Mouse (Mus musculus): Measurements from ENCODE around the gene Gigyf1. TPM values are rescaled to one million over a fixed set of nuclear protein-coding genes. Genes with fewer than 3 reads are reported as not detected.
A peak's percentile ranks its signal among the peaks of the same experiment; 100 is the strongest.

Gene Gigyf1
- polyA plus RNA-seq, 1 experiment from 2014 or later, result 14.0 TPM

GRCm38 (mm10) chr5:137544926-137545325, 26.6 kb downstream of the Gigyf1 start:
- Histone ChIP-seq H3K27ac (no peak overlapping the region), H3K27me3 (ENCODE audit: poor library complexity, severe bottlenecking) (no peaks in the 10 kb centered on the region), H3K9me3 (no peaks in the 10 kb centered on the region), H3K4me1 (no peaks in the 10 kb centered on the region), H3K4me3 (no peak overlapping the region), H3K36me3 (replicated peaks) (no peaks in the 10 kb centered on the region)
- 83% methylated on average over 6 of the region's 6 CpGs for WGBS
- no peak for DNase-seq (ENCODE audit: extremely low spot score, low spot score)

GRCm38 (mm10) chr5:137545596-137545995, 27.2 kb downstream of the Gigyf1 start:
- Histone ChIP-seq H3K9me3 (no peaks in the 10 kb centered on the region), H3K4me1 (no peaks in the 10 kb centered on the region), H3K27ac (no peak overlapping the region), H3K4me3 (no peak overlapping the region), H3K27me3 (ENCODE audit: poor library complexity, severe bottlenecking) (no peaks in the 10 kb centered on the region), H3K36me3 (replicated peaks) (no peaks in the 10 kb centered on the region)
- DNase-seq (ENCODE audit: extremely low spot score, low spot score), result no peak
- WGBS, result 86% methylated on average over 4 of the region's 4 CpGs

- Histone ChIP-seq H3K4me3 (no peak overlapping the region), H3K4me1 (peaks cover 11% of the 10 kb centered on the region), H3K9me3 (no peaks in the 10 kb centered on the region), H3K36me3 (replicated peaks) (no peaks in the 10 kb centered on the region), H3K27ac (no peak overlapping the region), H3K27me3 (ENCODE audit: poor library complexity, severe bottlenecking) (peaks cover 16% of the 10 kb centered on the region)
- no peak for DNase-seq (ENCODE audit: extremely low spot score, low spot score)
- 90% methylated on average over 2 of the region's 2 CpGs for WGBS
Observed at GRCm38 (mm10) chr5:137549840-137550239, 31.5 kb downstream of the Gigyf1 start.

- WGBS, result 77% methylated on average over 5 of the region's 5 CpGs
- no peak overlapping the region for H3K27ac ChIP-seq
- no peaks in the 10 kb centered on the region for H3K9me3 ChIP-seq
- H3K27me3 ChIP-seq (ENCODE audit: poor library complexity, severe bottlenecking), result peaks cover 20% of the 10 kb centered on the region
- peaks cover 11% of the 10 kb centered on the region for H3K4me1 ChIP-seq
- H3K4me3 ChIP-seq, result no peak overlapping the region
- no peaks in the 10 kb centered on the region for H3K36me3 ChIP-seq (replicated peaks)
- DNase-seq (ENCODE audit: extremely low spot score, low spot score), result no peak
Observed at GRCm38 (mm10) chr5:137551119-137551518, 32.8 kb downstream of the Gigyf1 start.

- H3K4me1 ChIP-seq, result peaks cover 11% of the 10 kb centered on the region
- H3K27me3 ChIP-seq (ENCODE audit: poor library complexity, severe bottlenecking), result peaks cover 20% of the 10 kb centered on the region
- no peak overlapping the region for H3K27ac ChIP-seq
- no peaks in the 10 kb centered on the region for H3K9me3 ChIP-seq
- peak overlapping the region; percentile 45 for H3K4me3 ChIP-seq
- no peaks in the 10 kb centered on the region for H3K36me3 ChIP-seq (replicated peaks)
- 26% methylated on average over 6 of the region's 6 CpGs for WGBS
- no peak for DNase-seq (ENCODE audit: extremely low spot score, low spot score)
Observed at GRCm38 (mm10) chr5:137553000-137553399, 34.7 kb downstream of the Gigyf1 start.

GRCm38 (mm10) chr5:137553411-137553837, 35.1 kb downstream of the Gigyf1 start, which contains the start of gene Actl6b:
Actl6b (plus strand) TSS chr5:137553517.
- Histone ChIP-seq H3K4me3 (peak within 1 kb of the TSS; percentile 45), H3K9me3 (no peaks in the 10 kb centered on the region), H3K4me1 (peaks cover 11% of the 10 kb centered on the region), H3K36me3 (replicated peaks) (no peaks in the 10 kb centered on the region), H3K27me3 (ENCODE audit: poor library complexity, severe bottlenecking) (peaks cover 20% of the 10 kb centered on the region), H3K27ac (no peak within 1 kb of the TSS)
- peak; percentile 79 for DNase-seq (ENCODE audit: extremely low spot score, low spot score)
- WGBS, result 1% methylated on average over 37 of the region's 37 CpGs

- peaks cover 20% of the 10 kb centered on the region for H3K27me3 ChIP-seq (ENCODE audit: poor library complexity, severe bottlenecking)
- H3K27ac ChIP-seq, result no peak overlapping the region
- peaks cover 11% of the 10 kb centered on the region for H3K4me1 ChIP-seq
- no peak for DNase-seq (ENCODE audit: extremely low spot score, low spot score)
- no peaks in the 10 kb centered on the region for H3K9me3 ChIP-seq
- no peaks in the 10 kb centered on the region for H3K36me3 ChIP-seq (replicated peaks)
- WGBS, result 44% methylated on average over 11 of the region's 11 CpGs
- peak overlapping the region; percentile 45 for H3K4me3 ChIP-seq
Observed at GRCm38 (mm10) chr5:137553898-137554297, 35.5 kb downstream of the Gigyf1 start.

GRCm38 (mm10) chr5:137561556-137561955, 43.2 kb downstream of the Gigyf1 start:
- 73% methylated on average over 6 of the region's 6 CpGs for WGBS
- H3K4me1 ChIP-seq, result no peaks in the 10 kb centered on the region
- no peaks in the 10 kb centered on the region for H3K27me3 ChIP-seq (ENCODE audit: poor library complexity, severe bottlenecking)
- H3K27ac ChIP-seq, result no peak overlapping the region
- H3K9me3 ChIP-seq, result no peaks in the 10 kb centered on the region
- H3K4me3 ChIP-seq, result no peak overlapping the region
- no peaks in the 10 kb centered on the region for H3K36me3 ChIP-seq (replicated peaks)
- DNase-seq (ENCODE audit: extremely low spot score, low spot score), result no peak

GRCm38 (mm10) chr5:137562965-137563364, 44.6 kb downstream of the Gigyf1 start:
- no peak overlapping the region for H3K4me3 ChIP-seq
- H3K27ac ChIP-seq, result no peak overlapping the region
- no peaks in the 10 kb centered on the region for H3K4me1 ChIP-seq
- DNase-seq (ENCODE audit: extremely low spot score, low spot score), result no peak
- WGBS, result 79% methylated on average over 10 of the region's 10 CpGs
- H3K27me3 ChIP-seq (ENCODE audit: poor library complexity, severe bottlenecking), result no peaks in the 10 kb centered on the region
- no peaks in the 10 kb centered on the region for H3K36me3 ChIP-seq (replicated peaks)
- H3K9me3 ChIP-seq, result no peaks in the 10 kb centered on the region

- no peaks in the 10 kb centered on the region for H3K36me3 ChIP-seq (replicated peaks)
- no peaks in the 10 kb centered on the region for H3K9me3 ChIP-seq
- peaks cover 11% of the 10 kb centered on the region; the same call in 1 of the 2 replicates for H3K4me1 ChIP-seq
- no peak for DNase-seq (ENCODE audit: extremely low spot score, low spot score)
- H3K27me3 ChIP-seq (ENCODE audit: poor library complexity, severe bottlenecking), result no peaks in the 10 kb centered on the region
- no peak overlapping the region for H3K4me3 ChIP-seq
- WGBS, result 76% methylated on average over 6 of the region's 6 CpGs
- H3K27ac ChIP-seq, result no peak overlapping the region
Observed at GRCm38 (mm10) chr5:137565744-137566143, 47.4 kb downstream of the Gigyf1 start.

- H3K4me3 ChIP-seq, result no peak overlapping the region
- peaks cover 11% of the 10 kb centered on the region; the same call in 1 of the 2 replicates for H3K4me1 ChIP-seq
- no peak overlapping the region for H3K27ac ChIP-seq
- no peaks in the 10 kb centered on the region for H3K36me3 ChIP-seq (replicated peaks)
- 91% methylated on average over 5 of the region's 5 CpGs for whole genome bisulfite sequencing
- H3K27me3 ChIP-seq (ENCODE audit: poor library complexity, severe bottlenecking), result no peaks in the 10 kb centered on the region
- no peaks in the 10 kb centered on the region for H3K9me3 ChIP-seq
- DNase-seq (ENCODE audit: extremely low spot score, low spot score), result no peak
Observed at GRCm38 (mm10) chr5:137566416-137566815, 48.1 kb downstream of the Gigyf1 start.

GRCm38 (mm10) chr5:137568223-137568798, 50.0 kb downstream of the Gigyf1 start:
- peaks cover 11% of the 10 kb centered on the region; the same call in 1 of the 2 replicates for H3K4me1 ChIP-seq
- no peaks in the 10 kb centered on the region for H3K36me3 ChIP-seq (replicated peaks)
- peaks cover 8% of the 10 kb centered on the region for H3K27me3 ChIP-seq (ENCODE audit: poor library complexity, severe bottlenecking)
- DNase-seq (ENCODE audit: extremely low spot score, low spot score), result no peak
- H3K4me3 ChIP-seq, result no peak overlapping the region
- no peak overlapping the region for H3K27ac ChIP-seq
- no peaks in the 10 kb centered on the region for H3K9me3 ChIP-seq
- 89% methylated on average over 8 of the region's 8 CpGs for WGBS

- Histone ChIP-seq H3K27me3 (ENCODE audit: poor library complexity, severe bottlenecking) (peaks cover 15% of the 10 kb centered on the region), H3K27ac (no peak overlapping the region), H3K4me3 (no peak overlapping the region), H3K36me3 (replicated peaks) (no peaks in the 10 kb centered on the region), H3K9me3 (no peaks in the 10 kb centered on the region), H3K4me1 (peaks cover 11% of the 10 kb centered on the region)
- whole genome bisulfite sequencing, result 74% methylated on average over 12 of the region's 12 CpGs
- no peak for DNase-seq (ENCODE audit: extremely low spot score, low spot score)
Observed at GRCm38 (mm10) chr5:137569031-137569430, 50.7 kb downstream of the Gigyf1 start.
